Mouse (Mus musculus) gastrocnemius, postnatal 4 days (tissue): ENCODE measurements around the gene Mast4. TPM values are rescaled to one million over a fixed set of nuclear protein-coding genes. Genes with fewer than 3 reads are reported as not detected.
"Not testable (repeated sequence)": the region's sequence is repeated elsewhere in the genome, so short reads cannot be mapped to it uniquely, and the experiment has no call there.

Experiments used
- DNase-seq, 2 experiments: peaks; one replicate each; pipeline ENCODE4 v3.0.0; 2021 to 2022; ENCODE audit warnings: low spot score in 2 of 2, mixed read lengths in 2 of 2
- total RNA-seq, 2 experiments: library from RNA; stranded (reverse); gene quantifications; 2 replicates each; pipeline ENCODE4 v1.2.3; 2021

Gene Mast4
- total RNA-seq, 2 experiments from 2014 or later: 45.1 to 46.7 TPM

DNA sequence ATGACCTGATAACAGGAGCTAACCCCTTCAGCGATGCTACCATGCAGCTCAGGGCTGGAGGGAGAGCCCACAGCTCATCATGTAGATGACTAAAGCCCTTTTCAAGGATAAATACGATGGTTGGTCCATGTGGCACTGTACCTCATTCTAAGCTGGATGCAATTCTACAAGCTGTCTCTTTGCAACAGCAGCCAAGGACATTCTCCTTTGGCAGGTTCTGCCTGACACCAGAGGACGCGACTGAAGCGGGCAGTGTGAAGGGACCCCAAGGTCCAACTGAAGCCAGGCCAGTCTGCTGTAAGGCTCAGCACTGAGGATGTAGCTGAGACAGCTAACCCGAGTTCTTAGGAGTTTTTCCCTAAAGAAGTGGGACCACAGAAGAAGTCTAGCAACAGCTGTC lies 576.3 kb downstream of the Mast4 start:
- DNase-seq: no peak

DNA sequence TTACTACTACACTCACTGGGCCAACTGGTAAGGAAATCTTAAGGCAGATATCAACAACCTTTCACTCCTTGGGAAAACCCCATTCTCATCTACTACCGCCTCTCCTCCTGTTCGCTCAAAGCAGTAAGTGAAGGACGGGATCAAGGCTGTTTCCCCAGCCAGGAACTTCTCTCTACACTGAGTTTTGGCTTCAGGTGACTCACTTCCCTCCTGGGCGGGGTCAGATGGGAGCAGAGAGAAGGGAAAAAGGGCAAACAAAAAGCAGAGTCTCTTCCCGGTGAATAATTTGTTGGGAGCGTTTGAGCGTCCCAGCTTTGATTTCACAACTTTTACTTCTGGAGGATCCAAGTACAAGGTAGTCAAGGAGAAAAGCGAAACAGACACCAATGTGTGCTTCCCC lies 578.2 kb downstream of the Mast4 start:
- no peak for DNase-seq

DNA sequence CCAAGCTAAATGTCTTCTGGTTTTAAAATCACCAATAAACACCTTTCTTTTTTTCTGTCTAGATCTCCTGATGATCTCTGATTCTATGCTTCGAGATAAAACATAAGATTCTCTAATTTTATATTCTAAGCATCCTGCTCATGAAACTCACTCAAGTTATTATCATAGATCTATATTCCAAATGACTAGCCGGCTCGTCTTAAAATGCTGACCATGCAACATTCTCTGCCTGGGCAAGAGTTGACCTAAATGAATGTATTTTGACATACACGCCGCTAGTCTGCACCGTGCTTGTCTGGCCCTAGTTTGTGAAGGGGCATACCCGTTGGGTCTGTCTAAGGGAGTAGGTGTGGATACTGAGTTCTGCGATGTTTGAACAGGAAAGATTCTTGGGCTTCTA lies 579.2 kb downstream of the Mast4 start:
- DNase-seq: no peak

DNA sequence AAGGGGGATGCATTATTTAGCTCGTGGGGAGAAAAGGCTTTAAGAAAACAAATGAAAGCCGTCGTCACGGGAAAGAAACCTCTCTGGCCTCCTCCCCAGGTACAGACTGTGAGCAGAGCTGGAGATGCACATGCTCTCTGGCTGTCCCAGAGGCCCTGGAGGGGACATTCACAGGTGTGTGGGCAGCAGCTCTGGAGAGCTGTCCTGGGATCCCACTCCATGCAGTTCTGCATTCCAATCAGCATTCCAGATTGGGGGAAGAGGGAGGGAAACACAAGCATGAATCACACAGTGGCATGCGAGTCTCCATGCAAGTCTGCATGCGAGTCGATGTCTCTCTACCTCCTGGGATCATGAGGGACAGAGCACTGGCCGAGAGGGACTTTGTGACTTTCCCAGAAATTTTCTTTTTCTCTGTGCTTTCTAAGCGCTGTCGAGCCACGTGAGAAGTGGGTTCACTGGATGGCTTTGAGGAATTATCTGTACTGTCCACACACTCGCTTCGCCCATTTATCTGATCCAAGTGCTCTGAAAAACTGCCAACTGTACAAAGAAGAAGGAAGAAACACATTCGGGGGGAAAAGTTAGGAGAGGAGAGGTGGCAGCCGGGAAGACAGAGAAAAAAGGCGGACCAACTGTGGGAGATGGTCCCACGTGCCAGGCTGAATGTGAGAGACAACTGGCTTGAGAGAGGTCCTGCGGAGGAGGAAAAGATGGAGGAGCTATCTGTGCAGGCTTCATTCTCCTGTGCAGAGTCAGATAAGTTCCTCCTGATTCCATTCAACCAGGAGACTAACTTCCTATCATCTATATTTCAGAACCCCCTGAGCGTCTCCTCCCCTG lies 580.4 kb downstream of the Mast4 start:
- DNase-seq: no peak

GRCm38 (mm10) chr13:102749891-102750290 lies 584.4 kb downstream of the Mast4 start:
- DNase-seq: no peak

DNA sequence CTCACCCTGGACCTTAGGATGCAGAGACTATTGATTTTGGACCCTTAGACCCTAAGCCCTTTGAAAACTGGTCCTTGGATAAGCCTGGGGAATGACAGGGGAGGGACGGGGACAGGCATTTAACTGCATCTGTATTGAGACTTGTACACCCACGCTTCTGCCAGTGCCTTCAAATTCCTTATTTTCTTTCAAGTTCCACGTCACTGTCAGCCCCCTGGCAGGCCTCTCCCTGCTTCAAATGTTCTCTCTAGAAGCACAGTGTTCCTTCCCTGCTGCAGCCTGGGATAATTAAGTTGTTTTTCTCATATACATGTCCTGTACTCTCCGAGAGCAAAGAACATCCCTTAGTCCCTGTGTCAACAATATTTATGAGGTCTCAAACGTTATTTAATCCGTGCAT lies 585.1 kb downstream of the Mast4 start:
- DNase-seq: no peak

DNA sequence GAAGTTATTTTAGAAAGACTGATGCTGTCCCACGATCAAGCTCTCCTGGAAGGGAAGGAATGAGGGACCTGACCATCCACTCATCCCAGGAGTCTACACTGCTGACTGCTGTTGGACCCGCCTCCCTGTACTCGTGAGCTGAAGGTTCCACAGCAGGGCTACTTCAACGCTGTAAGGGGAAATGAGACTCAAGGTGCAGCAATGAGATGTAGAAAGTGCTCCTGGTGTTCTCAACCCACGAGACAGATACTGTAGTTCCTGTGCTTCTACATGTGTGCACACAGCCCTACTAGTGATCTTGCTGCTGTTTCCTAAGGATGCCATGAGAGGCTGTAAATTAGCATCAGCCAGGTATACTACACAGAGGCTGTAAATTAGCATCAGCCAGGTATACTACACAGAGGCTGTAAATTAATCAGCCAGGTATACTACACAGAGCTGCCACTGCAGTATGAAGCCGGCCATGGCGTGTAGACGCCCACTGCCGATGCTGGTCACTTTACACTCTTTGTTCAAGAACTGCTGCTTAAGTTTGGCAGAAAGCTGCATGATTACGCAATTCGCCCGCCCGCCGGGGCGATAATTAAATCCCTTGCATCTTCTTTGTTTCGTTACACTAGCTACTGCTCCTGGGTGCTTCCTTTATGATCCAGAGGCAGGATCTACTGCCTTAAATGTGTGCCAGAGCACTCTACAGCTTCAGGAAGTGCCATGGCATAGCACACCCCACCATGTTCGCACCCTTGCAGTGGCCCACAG lies 587.3 kb downstream of the Mast4 start:
- no peak for DNase-seq

DNA sequence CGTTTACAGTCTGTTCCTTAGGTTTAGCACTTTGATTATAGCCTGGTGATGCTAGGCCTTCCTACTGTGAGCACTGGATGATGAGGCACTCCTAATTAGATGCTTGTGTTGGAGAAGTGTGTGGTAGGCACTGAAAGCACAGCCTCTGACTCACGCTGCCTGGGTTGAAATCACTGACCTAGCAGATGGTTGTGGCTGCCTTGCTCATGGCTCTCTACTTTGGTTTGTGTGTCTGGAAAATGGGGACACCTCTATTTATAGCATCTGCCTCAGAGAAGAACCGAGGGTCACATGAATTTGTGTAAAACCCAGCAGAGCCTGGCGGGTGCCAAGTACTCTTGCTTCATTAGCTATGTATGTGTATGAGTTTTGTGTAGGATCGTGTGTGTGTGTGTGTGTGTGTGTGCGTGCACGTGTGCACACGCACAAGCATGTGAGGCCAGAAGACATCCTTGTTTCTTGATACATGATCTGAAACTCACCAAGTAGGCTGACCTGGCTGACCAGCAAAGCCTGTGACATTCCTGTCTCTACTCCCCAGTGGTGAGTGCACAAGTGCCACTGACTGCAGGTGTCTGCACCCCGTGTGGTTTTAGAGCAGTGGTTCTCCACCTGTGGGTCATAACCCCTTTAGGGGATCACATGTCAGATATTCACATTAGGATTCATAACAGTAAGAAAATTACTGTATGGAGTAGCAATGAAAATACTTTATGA lies 588.5 kb downstream of the Mast4 start:
- DNase-seq: no peak

- no peak for DNase-seq
Measured at GRCm38 (mm10) chr13:102745270-102745600, 589.1 kb downstream of the Mast4 start.

- DNase-seq: peak in 1 of 2 experiments; percentile 54
Measured at GRCm38 (mm10) chr13:102744481-102745269, 589.6 kb downstream of the Mast4 start.

- DNase-seq: no peak
Measured at GRCm38 (mm10) chr13:102739720-102740535, 594.4 kb downstream of the Mast4 start.

GRCm38 (mm10) chr13:102737811-102738210 lies 596.5 kb downstream of the Mast4 start:
- no peak for DNase-seq

- DNase-seq: no peak
Measured at GRCm38 (mm10) chr13:102733063-102733462, 601.2 kb downstream of the Mast4 start.

DNA sequence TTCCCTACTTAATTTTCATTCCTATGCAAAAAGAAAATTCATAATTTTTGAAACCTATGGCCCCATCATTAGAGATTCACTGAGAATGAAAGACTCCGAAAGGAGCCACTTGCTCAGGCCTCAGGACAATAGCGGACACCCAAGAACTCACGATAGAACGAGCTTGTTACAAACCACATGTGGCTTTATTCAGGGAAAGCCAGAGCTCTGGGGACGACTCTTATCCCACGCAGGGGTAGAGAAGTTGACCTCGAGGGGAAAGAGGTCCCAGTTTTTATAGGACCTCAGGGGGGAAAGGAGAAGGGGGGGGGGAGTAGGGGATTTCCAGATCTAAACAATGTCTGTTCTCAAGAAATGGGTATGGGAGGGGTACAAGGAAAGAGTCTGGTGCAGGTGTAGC lies 605.3 kb downstream of the Mast4 start:
- not testable (repeated sequence) for DNase-seq

GRCm38 (mm10) chr13:102728035-102728434 lies 606.3 kb downstream of the Mast4 start:
- DNase-seq: no peak

- DNase-seq: no peak
Measured at GRCm38 (mm10) chr13:102726876-102727275, 607.4 kb downstream of the Mast4 start.

- DNase-seq: no peak
Measured at GRCm38 (mm10) chr13:102725906-102726305, 608.4 kb downstream of the Mast4 start.

DNA sequence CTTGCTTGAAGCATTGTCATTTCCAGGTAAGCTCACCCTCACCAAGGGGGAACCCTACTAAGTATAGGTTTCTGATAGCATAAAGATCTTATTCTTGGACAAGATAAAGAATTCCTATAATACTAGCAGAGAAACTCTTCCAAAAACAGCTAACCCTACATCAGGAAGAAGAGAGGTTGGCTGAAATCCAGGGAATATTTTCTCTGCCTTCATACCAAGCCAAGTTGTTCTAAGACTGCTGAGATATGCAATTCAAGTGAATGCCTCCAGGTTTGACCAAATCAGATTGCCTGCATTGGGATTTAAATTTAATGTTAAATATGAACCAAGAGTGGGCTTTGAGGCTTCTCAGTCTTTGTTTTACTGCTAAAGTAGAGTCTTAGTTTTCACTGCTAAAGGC lies 608.9 kb downstream of the Mast4 start:
- DNase-seq: no peak

GRCm38 (mm10) chr13:102716973-102717372 lies 617.3 kb downstream of the Mast4 start:
- DNase-seq: no peak

DNA sequence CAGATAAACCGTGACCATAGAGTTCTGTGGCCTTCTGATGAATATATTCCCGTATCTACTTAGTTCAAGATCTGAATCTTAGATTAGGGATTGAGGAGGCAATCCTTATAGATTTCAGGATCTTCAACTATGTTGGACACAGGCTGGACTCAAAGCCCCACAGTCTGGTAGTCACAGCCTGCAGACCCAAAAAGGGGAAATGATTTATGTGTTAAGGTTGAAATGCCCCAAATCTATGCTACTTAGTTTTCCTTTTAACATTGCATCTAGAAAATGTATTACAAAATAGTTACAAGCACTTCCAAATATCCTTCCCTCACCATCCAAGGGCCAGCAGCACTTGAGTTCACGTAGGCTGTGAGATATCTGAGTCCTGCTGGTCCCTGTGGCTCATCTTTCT lies 633.6 kb downstream of the Mast4 start:
- DNase-seq: no peak
